ENCODE assay signal across 9 mouse cellular contexts in genomic region chr11:49248226-49248973, GRCm38 (mm10). TPM values are rescaled to one million over a fixed set of nuclear protein-coding genes. Genes with fewer than 3 reads are reported as not detected.
DNase-seq lines count a peak whose midpoint lies in the region; ATAC-seq and TF ChIP-seq lines count a peak whose summit lies in the region.
"Had no signal": no experiment of that assay in that cellular context is flagged by ENCODE, and none has a peak within 500 bp of the region (broad histone marks: within the 10 kb centered on the region; RNA-seq: fewer than 3 reads in every experiment).

No protein-coding gene starts in this region.

- DNase-seq in limb, embryonic 11.5 days (ENCODE audit: low spot score) = peak; percentile 20
- no peak for DNase-seq in limb, embryonic 10.5 days (ENCODE audit: low spot score)
- peak; percentile 63 for DNase-seq in adrenal gland, postnatal 25 days
- peak; percentile 72 for DNase-seq in induced T-regulatory cell, adult 2 months (ENCODE audit: low read depth)
- no peak for DNase-seq in lung, adult 2 months
- peak; percentile 45 for DNase-seq in thymus, postnatal 4 days
- DNase-seq in T-cell, adult 2 months (ENCODE audit: low spot score) = no peak

- TF ChIP-seq POLR2A in lung, adult 2 months (IDR thresholded peaks at IDR 0.05; ENCODE audit: borderline replicate concordance, extremely low read depth, low read depth, low read length) = peak; percentile 27; the same call in 1 of the 2 replicates

- no peak for ATAC-seq in limb, embryonic 11.5 days (ENCODE audit: insufficient number of reproducible peaks, low FRiP score, low TSS enrichment, low read depth)
- ATAC-seq in forebrain, embryonic 12.5 days (ENCODE audit: low FRiP score) = no peak

- H3K9ac ChIP-seq in limb, embryonic 11.5 days (ENCODE audit: low read length) = no peak overlapping the region
- no peak overlapping the region for H3K9ac ChIP-seq in forebrain, embryonic 12.5 days

- H3K27ac ChIP-seq in limb, embryonic 11.5 days (replicated peaks; ENCODE audit: low read depth, low read length) = no peak overlapping the region
- no peak overlapping the region for H3K27ac ChIP-seq in limb, embryonic 10.5 days
- H3K27ac ChIP-seq in forebrain, embryonic 12.5 days = no peak overlapping the region

- H3K4me3 ChIP-seq in limb, embryonic 11.5 days (ENCODE audit: low read depth, low read length) = no peak overlapping the region
- no peak overlapping the region for H3K4me3 ChIP-seq in limb, embryonic 10.5 days
- no peak overlapping the region for H3K4me3 ChIP-seq in lung, adult 2 months (replicated peaks; ENCODE audit: extremely low read depth, low read depth, low read length)
- H3K4me3 ChIP-seq in forebrain, embryonic 12.5 days (replicated peaks) = no peak overlapping the region

- no peaks in the 10 kb centered on the region for H3K9me3 ChIP-seq in limb, embryonic 11.5 days (ENCODE audit: control insufficient read depth, low read length)
- H3K9me3 ChIP-seq in limb, embryonic 10.5 days (replicated peaks) = no peaks in the 10 kb centered on the region
- no peaks in the 10 kb centered on the region for H3K9me3 ChIP-seq in forebrain, embryonic 12.5 days

- H3K27me3 ChIP-seq in limb, embryonic 11.5 days (ENCODE audit: control insufficient read depth, insufficient read depth, low read length) = no peaks in the 10 kb centered on the region
- no peaks in the 10 kb centered on the region for H3K27me3 ChIP-seq in limb, embryonic 10.5 days (ENCODE audit: low read depth, poor library complexity, severe bottlenecking)
- H3K27me3 ChIP-seq in forebrain, embryonic 12.5 days = no peaks in the 10 kb centered on the region

- peaks cover 16% of the 10 kb centered on the region; the same call in 1 of the 2 replicates for H3K4me1 ChIP-seq in limb, embryonic 11.5 days (ENCODE audit: control insufficient read depth, insufficient read depth, low read length)
- H3K4me1 ChIP-seq in limb, embryonic 10.5 days = peaks cover 63% of the 10 kb centered on the region
- H3K4me1 ChIP-seq in lung, adult 2 months (ENCODE audit: control insufficient read depth, insufficient read depth, low read length) = peaks cover 41% of the 10 kb centered on the region
- H3K4me1 ChIP-seq in forebrain, embryonic 12.5 days = peaks cover 51% of the 10 kb centered on the region

- whole genome bisulfite sequencing in limb, embryonic 11.5 days = 84% methylated on average over 6 of the region's 6 CpGs
- 72% methylated on average over 6 of the region's 6 CpGs for WGBS in limb, embryonic 10.5 days
- WGBS in lung, adult 2 months = 19% methylated on average over 6 of the region's 6 CpGs
- 58% methylated on average over 6 of the region's 6 CpGs for WGBS in forebrain, embryonic 12.5 days

- no peak overlapping the region for H3K4me2 ChIP-seq in limb, embryonic 11.5 days (ENCODE audit: low read depth, severe bottlenecking)
- H3K4me2 ChIP-seq in forebrain, embryonic 12.5 days = no peak overlapping the region

- TF ChIP-seq CTCF in lung, adult 2 months (IDR thresholded peaks at IDR 0.05; ENCODE audit: insufficient read depth, low read length) = no peak

- no peaks in the 10 kb centered on the region for H3K36me3 ChIP-seq in limb, embryonic 11.5 days (ENCODE audit: control insufficient read depth, insufficient read depth, low read length)
- peaks cover 14% of the 10 kb centered on the region for H3K36me3 ChIP-seq in limb, embryonic 10.5 days
- H3K36me3 ChIP-seq in forebrain, embryonic 12.5 days (replicated peaks) = peaks cover 2% of the 10 kb centered on the region

RNA-seq across cellular contexts. Expression of gene Mgat1, which starts 4.4 kb away (rescaled TPM):
- 33.8 and 41.1 TPM in 2 replicates for polyA plus RNA-seq in limb, embryonic 11.5 days (2014; fragmentation: Nextera tagmentation; extraction: Ambion mirVana)
- polyA plus RNA-seq in limb, embryonic 10.5 days (2016; fragmentation: Nextera tagmentation; extraction: Ambion mirVana) = 40.0 and 46.0 TPM in 2 replicates
- total RNA-seq in adrenal gland, postnatal 25 days (2021) = 94.2 and 116 TPM in 2 replicates
- polyA plus RNA-seq in lung, adult 2 months (2012; rRNA removed) = 216 and 218 TPM in 2 replicates
- 31.4 and 35.5 TPM in 2 replicates for polyA plus RNA-seq in forebrain, embryonic 12.5 days (2016; fragmentation: Nextera tagmentation; extraction: Ambion mirVana)

RNA-seq across cellular contexts. Expression of gene Olfr1393, which starts 29.7 kb away (rescaled TPM):
- polyA plus RNA-seq in limb, embryonic 11.5 days (2014; fragmentation: Nextera tagmentation; extraction: Ambion mirVana) = 0.06 TPM in 1 of 2 replicates, not detected in the other
- not detected in 2 replicates for polyA plus RNA-seq in limb, embryonic 10.5 days (2016; fragmentation: Nextera tagmentation; extraction: Ambion mirVana)
- not detected in 2 replicates for total RNA-seq in adrenal gland, postnatal 25 days (2021)
- polyA plus RNA-seq in lung, adult 2 months (2012; rRNA removed) = not detected in 2 replicates
- 0.06 and 0.18 TPM in 2 replicates for polyA plus RNA-seq in forebrain, embryonic 12.5 days (2016; fragmentation: Nextera tagmentation; extraction: Ambion mirVana)

RNA-seq across cellular contexts. Expression of gene Olfr1392, which starts 36.7 kb away (rescaled TPM):
- not detected in 2 replicates for polyA plus RNA-seq in limb, embryonic 11.5 days (2014; fragmentation: Nextera tagmentation; extraction: Ambion mirVana)
- polyA plus RNA-seq in limb, embryonic 10.5 days (2016; fragmentation: Nextera tagmentation; extraction: Ambion mirVana) = not detected in 2 replicates
- not detected in 2 replicates for total RNA-seq in adrenal gland, postnatal 25 days (2021)
- 0.09 TPM in 1 of 2 replicates, not detected in the other for polyA plus RNA-seq in lung, adult 2 months (2012; rRNA removed)
- not detected in 2 replicates for polyA plus RNA-seq in forebrain, embryonic 12.5 days (2016; fragmentation: Nextera tagmentation; extraction: Ambion mirVana)

RNA-seq across cellular contexts. Expression of gene Zfp62, which starts 45.3 kb away (rescaled TPM):
- polyA plus RNA-seq in limb, embryonic 11.5 days (2014; fragmentation: Nextera tagmentation; extraction: Ambion mirVana) = 54.1 and 58.0 TPM in 2 replicates
- 34.6 and 48.3 TPM in 2 replicates for polyA plus RNA-seq in limb, embryonic 10.5 days (2016; fragmentation: Nextera tagmentation; extraction: Ambion mirVana)
- total RNA-seq in adrenal gland, postnatal 25 days (2021) = 36.2 and 38.8 TPM in 2 replicates
- 1.5 and 3.0 TPM in 2 replicates for polyA plus RNA-seq in lung, adult 2 months (2012; rRNA removed)
- 60.5 and 63.3 TPM in 2 replicates for polyA plus RNA-seq in forebrain, embryonic 12.5 days (2016; fragmentation: Nextera tagmentation; extraction: Ambion mirVana)

RNA-seq across cellular contexts. Expression of gene Olfr10, which starts 56.1 kb away (rescaled TPM):
- not detected in 2 replicates for polyA plus RNA-seq in limb, embryonic 11.5 days (2014; fragmentation: Nextera tagmentation; extraction: Ambion mirVana)
- not detected in 2 replicates for polyA plus RNA-seq in limb, embryonic 10.5 days (2016; fragmentation: Nextera tagmentation; extraction: Ambion mirVana)
- total RNA-seq in adrenal gland, postnatal 25 days (2021) = not detected in 2 replicates
- not detected in 2 replicates for polyA plus RNA-seq in lung, adult 2 months (2012; rRNA removed)
- not detected in 2 replicates for polyA plus RNA-seq in forebrain, embryonic 12.5 days (2016; fragmentation: Nextera tagmentation; extraction: Ambion mirVana)
- polyA plus RNA-seq: large intestine, adult 2 months had no signal

Comparison
In these comparisons a context has a peak if more than half of its experiments do, and no peak if none do; other contexts are left out.
1. DNase-seq: peak in limb, embryonic 11.5 days (single experiment), adrenal gland, postnatal 25 days (single experiment), induced T-regulatory cell, adult 2 months (single experiment) and thymus, postnatal 4 days (single experiment); none in limb, embryonic 10.5 days (single experiment), lung, adult 2 months (single experiment) and T-cell, adult 2 months (single experiment).